Mouse (Mus musculus): ENCODE results near the gene Fgg.

Gene Fgg

GRCm38 (mm10) chr3:83025475-83026301 is 18.2 kb downstream of the Fgg start, which contains the start of gene Fga:
Fga (plus strand) TSS chr3:83026076.
- DNase-seq (ENCODE audit: low read depth, low spot score) = no peak

GRCm38 (mm10) chr3:83027546-83028251 is 20.2 kb downstream of the Fgg start:
- DNase-seq (ENCODE audit: low read depth, low spot score) = peak; percentile 20

GRCm38 (mm10) chr3:83030331-83030730 is 22.8 kb downstream of the Fgg start:
- no peak for DNase-seq (ENCODE audit: low read depth, low spot score)

GRCm38 (mm10) chr3:83032746-83033308 is 25.3 kb downstream of the Fgg start:
- no peak for DNase-seq (ENCODE audit: low read depth, low spot score)

GRCm38 (mm10) chr3:83033801-83034200 is 26.3 kb downstream of the Fgg start:
- DNase-seq (ENCODE audit: low read depth, low spot score) = no peak

GRCm38 (mm10) chr3:83038865-83039264 is 31.3 kb downstream of the Fgg start:
- DNase-seq (ENCODE audit: low read depth, low spot score) = no peak

- DNase-seq (ENCODE audit: low read depth, low spot score) = no peak
Observed at GRCm38 (mm10) chr3:83039666-83040065, 32.1 kb downstream of the Fgg start.

GRCm38 (mm10) chr3:83042451-83042850 is 34.9 kb downstream of the Fgg start:
- no peak for DNase-seq (ENCODE audit: low read depth, low spot score)

GRCm38 (mm10) chr3:83046649-83047048 is 39.1 kb downstream of the Fgg start:
- no peak for DNase-seq (ENCODE audit: low read depth, low spot score)

GRCm38 (mm10) chr3:83049680-83050079 is 42.2 kb downstream of the Fgg start, which contains the start of gene Fgb:
Fgb (minus strand) TSS chr3:83049863.
- DNase-seq (ENCODE audit: low read depth, low spot score) = no peak

- DNase-seq (ENCODE audit: low read depth, low spot score) = no peak
Observed at GRCm38 (mm10) chr3:83050661-83051060, 43.1 kb downstream of the Fgg start.

- DNase-seq (ENCODE audit: low read depth, low spot score) = no peak
Observed at GRCm38 (mm10) chr3:83052102-83052501, 44.6 kb downstream of the Fgg start.

- no peak for DNase-seq (ENCODE audit: low read depth, low spot score)
Observed at GRCm38 (mm10) chr3:83053126-83053525, 45.6 kb downstream of the Fgg start.

- peak; percentile 18 for DNase-seq (ENCODE audit: low read depth, low spot score)
Observed at GRCm38 (mm10) chr3:83053758-83054157, 46.2 kb downstream of the Fgg start.

GRCm38 (mm10) chr3:83054759-83055158 is 47.2 kb downstream of the Fgg start:
- DNase-seq (ENCODE audit: low read depth, low spot score) = no peak

- DNase-seq (ENCODE audit: low read depth, low spot score) = peak; percentile 94
Observed at GRCm38 (mm10) chr3:83055281-83056038, 47.9 kb downstream of the Fgg start, which contains the start of gene Plrg1. Plrg1 (plus strand) TSS chr3:83055522.

GRCm38 (mm10) chr3:83057046-83057445 is 49.5 kb downstream of the Fgg start:
- no peak for DNase-seq (ENCODE audit: low read depth, low spot score)
